Mouse (Mus musculus) neural tube, embryonic 14.5 days (tissue): ENCODE data around the gene Dhx32. TPM values are rescaled to one million over a fixed set of nuclear protein-coding genes. Genes with fewer than 3 reads are reported as not detected.

Experiments used
- ATAC-seq: fragments of 200-750 bp; cut with Nextera tagmentation; 2 replicates; pipeline ENCODE4 v1.8.0; 2017; ENCODE audit warnings: low read depth, mild to moderate bottlenecking, moderate TSS enrichment, moderate library complexity
- H3K27ac ChIP-seq: fragments of 300-500 bp; sonication (generic); 2 replicates; pipeline ENCODE4 v1.5.1; 2014; ENCODE audit warnings: low read depth, mild to moderate bottlenecking, control low read depth, low read length, moderate library complexity, mixed read lengths
- H3K27me3 ChIP-seq: fragments of 300-500 bp; sonication (generic); 2 replicates; pipeline ENCODE4 v1.6.1; 2014; ENCODE audit warnings: low read length; ENCODE audit not compliant: control insufficient read depth, insufficient read depth
- H3K36me3 ChIP-seq: fragments of 300-500 bp; sonication (generic); 2 replicates; pipeline ENCODE4 v1.6.1; 2014; ENCODE audit warnings: low read length, mixed read lengths; ENCODE audit not compliant: control insufficient read depth, insufficient read depth
- H3K4me1 ChIP-seq: fragments of 300-500 bp; sonication (generic); 2 replicates; pipeline ENCODE4 v1.6.1; 2014; ENCODE audit warnings: low read length; ENCODE audit not compliant: control insufficient read depth, insufficient read depth
- H3K4me2 ChIP-seq: fragments of 300-500 bp; sonication (generic); 2 replicates; pipeline ENCODE4 v1.6.1; 2014; ENCODE audit warnings: mild to moderate bottlenecking, low read depth, low read length, control low read depth
- H3K4me3 ChIP-seq: fragments of 300-500 bp; sonication (generic); 2 replicates; pipeline ENCODE4 v1.5.1; 2014; ENCODE audit warnings: low read depth, low read length, control low read depth, mixed read lengths
- H3K9ac ChIP-seq: fragments of 300-500 bp; sonication (generic); replicated peaks from 2 replicates; pipeline ENCODE4 v1.6.1; 2014; ENCODE audit warnings: low read depth, mild to moderate bottlenecking, control low read depth, low read length, mixed read lengths
- H3K9me3 ChIP-seq: fragments of 300-500 bp; sonication (generic); 2 replicates; pipeline ENCODE4 v1.6.1; 2016; ENCODE audit warnings: low read length; ENCODE audit not compliant: control insufficient read depth
- WGBS: fragments of 180-500 bp; shearing (Covaris S2); extraction: QIAGEN DNeasy Blood & Tissue Kit; methylation state at CpG from one replicate; pipeline ENCODE4 v1.1.7; 2014; 5-methylcytosine and 5-hydroxymethylcytosine counted together
- polyA plus RNA-seq: library from polyadenylated mRNA; unstranded; fragments of >200 nt; fragmentation: Nextera tagmentation; extraction: Ambion mirVana; gene quantifications from 2 replicates; pipeline ENCODE4 v1.2.1, GENCODE M21; 2014

Gene Dhx32
- 35.0 and 41.0 TPM in 2 replicates for polyA plus RNA-seq

DNA sequence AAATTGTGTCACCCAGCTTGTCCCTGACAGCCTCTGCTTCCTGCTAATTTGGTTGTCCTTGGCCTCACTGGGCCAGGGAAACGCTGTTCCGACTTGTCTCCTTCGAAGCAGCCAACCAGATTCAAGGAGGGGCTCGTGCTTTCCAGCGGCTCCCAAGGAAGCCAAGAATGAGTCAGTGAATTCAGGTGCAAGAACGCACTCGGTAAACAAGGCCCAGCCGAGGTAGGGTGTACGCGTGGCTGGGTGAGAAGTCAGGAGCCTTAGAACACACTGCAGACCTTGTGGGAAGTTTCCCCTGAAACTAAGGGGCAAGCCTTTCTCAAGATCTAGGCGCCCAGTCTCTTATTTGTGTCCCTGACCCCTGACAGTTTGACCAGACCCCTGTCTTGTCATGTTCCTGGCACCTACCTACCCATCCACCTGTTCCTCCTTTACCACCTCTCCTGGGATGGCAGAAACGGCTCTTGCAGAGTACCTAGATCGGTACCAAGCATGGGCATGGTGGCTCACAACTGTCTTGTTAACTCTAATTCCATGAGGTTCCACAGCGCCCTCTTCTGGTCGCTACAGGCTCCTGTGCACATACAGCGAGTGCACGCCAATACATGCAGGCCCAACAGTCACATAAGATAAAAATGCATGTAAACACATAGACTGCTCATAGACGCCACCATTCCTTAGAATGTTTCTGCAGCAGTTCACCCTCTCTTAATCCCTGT, at the start of gene Dhx32:
Gene Dhx32, minus strand, starts transcription at position 10 of the 719 bp plus-strand sequence.
- H3K9me3 ChIP-seq, result no peaks in the 10 kb centered on the region
- no peaks in the 10 kb centered on the region for H3K36me3 ChIP-seq
- no peak within 1 kb of the TSS for H3K9ac ChIP-seq
- ATAC-seq, result no peak
- H3K4me2 ChIP-seq, result no peak within 1 kb of the TSS
- H3K4me1 ChIP-seq, result no peaks in the 10 kb centered on the region
- 26% methylated on average over 18 of the region's 18 CpGs for whole genome bisulfite sequencing
- H3K27ac ChIP-seq, result no peak within 1 kb of the TSS
- H3K4me3 ChIP-seq, result no peak within 1 kb of the TSS
- no peaks in the 10 kb centered on the region for H3K27me3 ChIP-seq

DNA sequence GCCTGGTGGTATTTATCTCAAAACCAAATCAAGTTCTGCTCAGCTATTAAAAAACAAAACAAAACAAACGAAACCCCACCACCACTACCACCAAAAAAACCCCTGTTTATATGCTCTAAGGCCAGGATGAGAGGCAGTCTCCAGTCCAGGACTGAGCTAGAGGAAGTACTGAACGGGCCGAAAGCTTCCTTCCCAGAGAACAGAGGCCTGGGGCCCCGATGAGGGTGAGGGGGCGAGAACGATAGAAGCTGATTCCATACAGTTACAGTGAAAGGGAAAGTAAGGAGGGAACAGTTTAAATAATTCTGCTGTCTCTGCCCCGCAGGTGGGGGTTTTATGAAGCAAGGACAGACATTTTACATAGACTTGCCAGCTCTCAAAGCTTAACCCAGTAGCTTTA, 47.1 kb upstream of the Dhx32 start:
- Histone ChIP-seq H3K4me1 (no peaks in the 10 kb centered on the region), H3K4me2 (no peak overlapping the region), H3K27ac (no peak overlapping the region), H3K4me3 (no peak overlapping the region), H3K36me3 (no peaks in the 10 kb centered on the region), H3K9me3 (no peaks in the 10 kb centered on the region), H3K27me3 (no peaks in the 10 kb centered on the region), H3K9ac (no peak overlapping the region)
- no peak for ATAC-seq
- WGBS, result 68% methylated on average over 7 of the region's 7 CpGs

DNA sequence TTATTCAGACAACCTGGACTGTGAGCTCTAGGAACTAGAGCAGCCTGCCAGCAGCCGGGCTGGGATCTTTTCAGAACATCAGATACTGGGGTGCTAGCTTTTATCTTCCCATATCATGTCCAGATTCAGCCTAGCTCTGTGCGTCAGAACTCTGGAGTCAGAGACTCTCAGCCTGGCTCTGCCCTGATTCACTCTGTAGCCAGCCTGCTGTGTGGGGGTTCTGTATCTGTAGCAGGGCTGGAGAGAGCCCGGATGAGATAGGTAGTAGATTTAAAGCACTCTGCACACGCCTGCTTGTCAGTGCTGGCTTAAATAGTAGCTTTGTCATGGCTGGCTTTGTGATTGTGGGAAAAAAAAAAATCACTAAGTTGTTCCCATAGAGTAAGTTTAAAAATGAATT, 46.0 kb upstream of the Dhx32 start:
- Histone ChIP-seq H3K9me3 (no peaks in the 10 kb centered on the region), H3K27me3 (no peaks in the 10 kb centered on the region), H3K36me3 (no peaks in the 10 kb centered on the region), H3K4me3 (no peak overlapping the region), H3K4me1 (no peaks in the 10 kb centered on the region), H3K9ac (no peak overlapping the region), H3K27ac (no peak overlapping the region), H3K4me2 (no peak overlapping the region)
- WGBS, result 39% methylated on average over 4 of the region's 4 CpGs
- no peak for ATAC-seq

DNA sequence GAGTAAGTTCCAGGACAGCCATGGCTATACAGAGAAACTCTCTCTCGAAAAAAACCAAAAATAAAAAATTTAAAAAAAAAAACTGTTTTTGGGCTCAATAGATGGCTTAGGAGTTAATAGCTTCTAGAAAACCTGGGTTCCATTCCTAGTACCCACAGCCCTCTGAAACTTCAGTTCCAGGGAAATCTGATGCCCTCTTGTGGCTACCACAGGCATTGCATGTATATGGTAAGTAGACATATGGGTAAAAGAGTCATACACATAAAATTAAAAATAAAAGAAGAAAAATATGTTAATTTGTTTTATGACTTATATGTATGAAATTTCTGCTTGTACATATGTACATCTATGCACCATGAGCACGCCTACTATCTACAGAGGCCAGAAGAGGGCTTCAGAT, 42.1 kb upstream of the Dhx32 start:
- H3K4me1 ChIP-seq, result no peaks in the 10 kb centered on the region
- H3K27ac ChIP-seq, result no peak overlapping the region
- 97% methylated on average over 2 of the region's 2 CpGs for WGBS
- no peak overlapping the region for H3K9ac ChIP-seq
- no peak overlapping the region for H3K4me2 ChIP-seq
- H3K36me3 ChIP-seq, result no peaks in the 10 kb centered on the region
- no peaks in the 10 kb centered on the region for H3K27me3 ChIP-seq
- no peaks in the 10 kb centered on the region for H3K9me3 ChIP-seq
- no peak for ATAC-seq
- no peak overlapping the region for H3K4me3 ChIP-seq

DNA sequence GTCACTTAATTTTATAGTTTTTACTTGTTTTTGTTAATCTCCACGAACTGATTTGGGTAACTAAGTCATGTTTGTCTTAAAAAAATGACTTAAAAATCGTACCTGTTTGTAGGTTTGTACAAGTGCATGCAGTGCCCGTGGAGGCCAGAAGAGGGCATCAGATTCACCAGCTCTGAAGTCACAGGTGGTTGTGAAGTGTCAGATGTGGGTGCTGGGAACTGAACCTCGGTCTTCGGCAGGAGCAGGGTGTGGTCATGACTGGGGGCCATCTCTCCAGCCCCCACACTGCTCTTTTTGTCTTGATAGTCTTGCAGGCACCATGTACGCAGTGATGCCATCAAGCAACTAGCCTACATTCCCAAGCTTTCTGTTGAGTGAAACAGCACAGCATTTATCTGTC, 41.2 kb upstream of the Dhx32 start:
- H3K9me3 ChIP-seq, result no peaks in the 10 kb centered on the region
- H3K4me2 ChIP-seq, result no peak overlapping the region
- no peak overlapping the region for H3K27ac ChIP-seq
- 90% methylated on average over 6 of the region's 6 CpGs for WGBS
- H3K36me3 ChIP-seq, result no peaks in the 10 kb centered on the region
- no peaks in the 10 kb centered on the region for H3K4me1 ChIP-seq
- ATAC-seq, result no peak
- H3K4me3 ChIP-seq, result no peak overlapping the region
- no peak overlapping the region for H3K9ac ChIP-seq
- H3K27me3 ChIP-seq, result no peaks in the 10 kb centered on the region

DNA sequence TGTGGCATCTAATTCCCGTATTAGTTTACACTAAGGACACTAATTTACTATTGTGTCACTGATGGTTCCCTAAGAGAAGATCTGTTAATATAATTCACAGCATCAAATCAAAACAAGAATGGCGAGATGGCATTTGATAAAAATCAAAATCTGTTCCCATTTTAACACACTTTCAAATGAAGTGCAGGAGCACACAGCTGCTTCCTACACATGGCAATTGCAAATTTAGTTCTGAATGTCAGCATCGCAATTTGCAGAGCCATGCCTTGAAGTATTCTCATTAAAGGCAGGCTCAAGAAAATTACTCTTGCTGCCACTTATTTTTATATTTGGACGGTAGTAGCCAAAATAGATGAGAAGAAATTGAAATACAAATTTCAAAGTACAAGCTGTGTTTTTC, 30.8 kb upstream of the Dhx32 start:
- 66% methylated on average over 4 of the region's 4 CpGs for WGBS
- H3K4me1 ChIP-seq, result no peaks in the 10 kb centered on the region
- no peaks in the 10 kb centered on the region for H3K36me3 ChIP-seq
- no peak for ATAC-seq
- no peaks in the 10 kb centered on the region for H3K27me3 ChIP-seq
- H3K4me2 ChIP-seq, result no peak overlapping the region
- H3K9ac ChIP-seq, result no peak overlapping the region
- H3K27ac ChIP-seq, result no peak overlapping the region
- H3K9me3 ChIP-seq, result no peaks in the 10 kb centered on the region
- no peak overlapping the region for H3K4me3 ChIP-seq

DNA sequence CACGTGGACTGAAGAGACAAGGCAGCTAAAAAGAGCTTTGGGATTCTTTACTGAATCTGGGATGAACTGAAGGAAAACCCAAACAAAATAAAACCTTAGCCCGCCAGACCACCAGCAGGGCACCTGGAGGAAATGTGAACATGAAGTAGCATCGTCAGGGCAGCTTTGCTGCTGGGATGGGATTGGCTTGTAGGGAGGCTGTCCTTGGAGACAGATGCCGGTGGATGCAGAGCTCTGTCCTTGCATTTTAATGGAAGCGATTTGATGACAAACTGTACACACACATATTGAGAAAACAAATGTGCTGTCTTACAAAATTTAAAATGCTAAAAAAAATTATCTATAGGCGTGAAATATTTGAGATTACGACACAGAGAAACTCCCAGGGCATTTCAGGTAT, 30.4 kb upstream of the Dhx32 start:
- ATAC-seq, result no peak
- Histone ChIP-seq H3K4me3 (no peak overlapping the region), H3K4me2 (no peak overlapping the region), H3K27me3 (no peaks in the 10 kb centered on the region), H3K27ac (no peak overlapping the region), H3K4me1 (no peaks in the 10 kb centered on the region), H3K9ac (no peak overlapping the region), H3K9me3 (no peaks in the 10 kb centered on the region), H3K36me3 (no peaks in the 10 kb centered on the region)
- WGBS, result 71% methylated on average over 7 of the region's 7 CpGs

DNA sequence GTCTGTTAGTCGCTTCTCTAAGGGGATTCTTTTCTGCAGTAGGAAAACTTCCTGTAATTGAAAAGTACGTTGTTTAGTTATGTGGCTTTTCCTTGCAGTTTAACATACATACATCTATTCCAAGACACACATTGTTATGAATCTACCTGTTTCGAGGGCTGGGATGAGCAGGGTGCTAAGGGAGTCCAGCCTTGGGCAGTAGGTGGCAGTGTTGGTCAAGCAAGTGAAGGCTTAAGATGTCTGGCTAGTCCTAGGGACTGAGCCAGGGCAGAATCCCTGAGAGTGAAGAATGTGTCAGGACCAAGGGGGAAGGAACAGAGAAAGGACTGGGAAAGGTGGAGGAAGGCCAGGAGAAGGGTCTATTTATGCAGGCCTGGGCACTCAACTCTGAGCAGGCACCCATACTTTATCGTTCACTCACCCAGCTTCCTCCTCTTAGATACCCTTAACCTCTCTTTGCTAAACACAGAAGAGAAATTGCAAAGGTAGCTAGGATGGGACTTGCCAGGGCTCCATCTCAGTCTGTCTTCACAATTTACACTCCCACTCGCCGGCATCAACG, 23.2 kb upstream of the Dhx32 start:
- no peak overlapping the region for H3K27ac ChIP-seq
- no peaks in the 10 kb centered on the region for H3K9me3 ChIP-seq
- no peak overlapping the region for H3K4me3 ChIP-seq
- 49% methylated on average over 7 of the region's 7 CpGs for WGBS
- ATAC-seq, result peak; percentile 66; the same call in 1 of the 2 replicates
- no peak overlapping the region for H3K4me2 ChIP-seq
- no peaks in the 10 kb centered on the region for H3K36me3 ChIP-seq
- 0 out of 2 replicates have a peak, but pooled peaks cover 3% of the 10 kb centered on the region for H3K4me1 ChIP-seq
- H3K27me3 ChIP-seq, result no peaks in the 10 kb centered on the region
- no peak overlapping the region for H3K9ac ChIP-seq

DNA sequence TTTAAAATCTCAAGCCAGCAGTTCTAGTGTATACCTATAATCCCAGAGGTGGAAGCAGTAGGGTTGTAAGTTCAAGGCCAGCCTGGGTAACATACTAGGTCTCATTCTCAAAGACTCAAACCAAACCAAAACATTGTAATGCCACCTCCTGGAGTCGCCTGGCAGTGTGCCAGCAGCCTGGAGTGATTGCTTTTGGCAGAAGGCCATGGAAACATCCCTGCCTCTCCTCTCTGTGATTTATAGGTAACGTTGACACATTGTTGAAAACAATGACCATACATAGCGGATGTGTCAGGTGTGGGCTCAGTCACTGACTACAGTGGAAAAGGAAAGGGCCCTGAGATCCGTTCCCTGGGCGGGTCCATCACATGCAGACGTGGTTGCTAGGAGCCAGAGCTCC, 19.3 kb upstream of the Dhx32 start:
- 44% methylated on average over 6 of the region's 6 CpGs for WGBS
- Histone ChIP-seq H3K4me3 (no peak overlapping the region), H3K9ac (no peak overlapping the region)

More for the DNA sequence above, 19.3 kb upstream of the Dhx32 start:
- Histone ChIP-seq H3K4me2 (no peak overlapping the region), H3K4me1 (0 out of 2 replicates have a peak, but pooled peaks cover 3% of the 10 kb centered on the region), H3K27ac (no peak overlapping the region), H3K27me3 (no peaks in the 10 kb centered on the region), H3K36me3 (no peaks in the 10 kb centered on the region), H3K9me3 (no peaks in the 10 kb centered on the region)
- ATAC-seq, result no peak
